Mouse (Mus musculus) erythroblast, embryonic 14.5 days (primary cell): ENCODE data around the gene Pth1r. TPM values are rescaled to one million over a fixed set of nuclear protein-coding genes. Genes with fewer than 3 reads are reported as not detected.

Source experiments
- H3K27me3 ChIP-seq: 2 replicates; pipeline ENCODE4 v1.6.1; 2012; ENCODE audit warnings: inconsistent platforms; ENCODE audit not compliant: control insufficient read depth
- H3K36me3 ChIP-seq: 2 replicates; pipeline ENCODE4 v1.6.1; 2012; ENCODE audit warnings: mild to moderate bottlenecking, inconsistent platforms; ENCODE audit not compliant: control insufficient read depth
- H3K4me1 ChIP-seq: 2 replicates; pipeline ENCODE4 v1.6.1; 2012; ENCODE audit warnings: inconsistent platforms; ENCODE audit not compliant: control insufficient read depth
- H3K4me3 ChIP-seq: replicated peaks from 2 replicates; pipeline ENCODE3; 2012; ENCODE audit warnings: moderate library complexity, mild to moderate bottlenecking, inconsistent platforms
- H3K9me3 ChIP-seq: 2 replicates; pipeline ENCODE4 v1.6.1; 2012; ENCODE audit warnings: low read length, inconsistent platforms, mixed read lengths; ENCODE audit not compliant: control insufficient read depth
- GATA1 ChIP-seq: IDR thresholded peaks from 2 replicates; pipeline ENCODE4 v1.6.1; 2012; ENCODE audit warnings: low read length, inconsistent platforms, mixed read lengths
- TAL1 ChIP-seq: IDR thresholded peaks from 3 replicates; pipeline ENCODE4 v1.6.1; 2012; ENCODE audit warnings: low read length, inconsistent platforms, mixed read lengths
- polyA plus RNA-seq: library from polyadenylated mRNA; stranded (reverse); fragments of >175 nt; gene quantifications from 2 replicates; pipeline ENCODE4 v1.2.3, GENCODE M21; 2012

The Pth1r gene
- not detected in 2 replicates for polyA plus RNA-seq

GRCm38 (mm10) chr9:110746961-110747360 lies at the start of gene Pth1r:
Gene Pth1r, minus strand, starts transcription at chr9:110747145.
- H3K9me3 ChIP-seq: peaks cover 2% of the 10 kb centered on the region; the same call in 1 of the 2 replicates
- TF ChIP-seq TAL1: no peak
- TF ChIP-seq GATA1: no peak
- no peaks in the 10 kb centered on the region for H3K36me3 ChIP-seq
- H3K4me1 ChIP-seq: peaks cover 16% of the 10 kb centered on the region
- H3K4me3 ChIP-seq: no peak within 1 kb of the TSS
- peaks cover 50% of the 10 kb centered on the region for H3K27me3 ChIP-seq

DNA sequence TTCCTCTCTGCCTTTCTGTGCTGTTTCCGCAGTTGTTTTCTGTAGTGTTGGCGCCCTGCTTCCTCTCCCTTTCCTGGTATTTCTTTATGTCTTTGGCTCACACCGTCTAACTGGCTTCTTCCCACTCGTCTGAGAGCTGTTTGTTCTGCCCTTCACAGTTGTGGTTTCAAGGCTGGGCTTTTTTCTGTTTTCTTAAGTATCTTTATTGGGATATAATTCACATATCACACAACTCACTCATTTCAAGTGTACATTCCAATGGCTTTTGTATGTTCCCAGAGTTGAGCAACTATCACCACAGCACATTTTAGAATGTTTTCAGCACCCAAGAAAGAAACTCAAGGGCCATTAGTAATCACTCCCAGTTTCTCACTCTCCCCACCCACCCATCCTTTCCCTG lies 43.5 kb upstream of the Pth1r start:
- no peaks in the 10 kb centered on the region for H3K27me3 ChIP-seq
- peaks cover 2% of the 10 kb centered on the region; the same call in 1 of the 2 replicates for H3K4me1 ChIP-seq
- peaks cover 2% of the 10 kb centered on the region for H3K9me3 ChIP-seq
- H3K36me3 ChIP-seq: no peaks in the 10 kb centered on the region
- no peak overlapping the region for H3K4me3 ChIP-seq
- TF ChIP-seq GATA1: no peak
- no peak for TF ChIP-seq TAL1

GRCm38 (mm10) chr9:110788169-110788568 lies 41.2 kb upstream of the Pth1r start:
- no peaks in the 10 kb centered on the region for H3K4me1 ChIP-seq
- H3K27me3 ChIP-seq: peaks cover under 1% of the 10 kb centered on the region; the same call in 1 of the 2 replicates
- peaks cover 2% of the 10 kb centered on the region for H3K9me3 ChIP-seq
- no peak for TF ChIP-seq TAL1
- TF ChIP-seq GATA1: no peak
- H3K4me3 ChIP-seq: no peak overlapping the region
- no peaks in the 10 kb centered on the region for H3K36me3 ChIP-seq

DNA sequence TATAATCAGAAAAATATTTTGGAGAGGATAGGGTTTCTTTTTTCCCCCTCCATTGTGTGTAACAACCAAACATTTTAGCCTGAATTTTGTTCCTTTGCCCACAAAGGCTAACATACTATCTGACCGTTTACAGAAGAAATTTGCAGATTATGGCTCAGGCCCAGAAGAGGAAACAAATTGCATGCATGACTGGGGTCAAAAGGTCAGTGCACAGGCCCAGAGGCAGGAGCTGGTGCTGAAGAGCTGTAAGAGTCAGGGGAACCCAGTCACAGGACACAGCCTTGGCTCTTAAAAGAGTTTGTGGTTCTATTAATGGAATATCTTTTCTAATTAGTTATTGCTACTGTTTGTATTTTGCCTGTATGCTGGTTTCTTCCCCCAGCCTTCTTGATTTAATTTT lies 36.7 kb upstream of the Pth1r start:
- H3K4me3 ChIP-seq: no peak overlapping the region
- no peaks in the 10 kb centered on the region for H3K36me3 ChIP-seq
- TF ChIP-seq GATA1: no peak
- TF ChIP-seq TAL1: no peak
- peaks cover 2% of the 10 kb centered on the region for H3K9me3 ChIP-seq
- H3K27me3 ChIP-seq: peaks cover 29% of the 10 kb centered on the region
- peaks cover 12% of the 10 kb centered on the region for H3K4me1 ChIP-seq

DNA sequence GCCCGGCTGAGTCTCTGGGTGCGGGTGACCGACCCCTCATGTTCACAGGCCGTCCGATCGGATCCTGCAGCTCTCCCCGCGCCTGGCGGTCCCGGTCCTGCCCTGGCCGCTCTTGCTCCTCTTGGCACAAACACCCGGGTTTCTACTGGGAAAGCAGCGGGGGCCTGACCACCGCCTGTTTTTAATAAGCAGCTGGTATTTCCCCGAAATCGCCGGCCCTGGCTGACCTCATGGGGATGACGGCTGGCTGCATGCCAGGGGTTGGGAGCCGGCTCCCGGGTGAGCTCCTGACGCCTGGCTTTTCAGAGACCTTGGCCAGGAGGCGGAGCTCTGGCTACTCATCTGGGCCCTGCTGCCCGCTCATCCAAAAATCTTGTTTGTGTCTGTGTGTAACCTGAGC lies 34.8 kb upstream of the Pth1r start:
- no peak for TF ChIP-seq TAL1
- no peak for TF ChIP-seq GATA1
- peak overlapping the region; percentile 44 for H3K4me3 ChIP-seq
- no peaks in the 10 kb centered on the region for H3K36me3 ChIP-seq
- H3K9me3 ChIP-seq: no peaks in the 10 kb centered on the region
- peaks cover 29% of the 10 kb centered on the region for H3K27me3 ChIP-seq
- H3K4me1 ChIP-seq: peaks cover 12% of the 10 kb centered on the region

- Histone ChIP-seq H3K36me3 (no peaks in the 10 kb centered on the region), H3K4me3 (peak overlapping the region; percentile 44), H3K27me3 (peaks cover 29% of the 10 kb centered on the region), H3K9me3 (no peaks in the 10 kb centered on the region), H3K4me1 (peaks cover 12% of the 10 kb centered on the region)
- no peak for TF ChIP-seq TAL1
- TF ChIP-seq GATA1: no peak
These were observed 34.3 kb upstream of the Pth1r start for GRCm38 (mm10) chr9:110781256-110781721.

DNA sequence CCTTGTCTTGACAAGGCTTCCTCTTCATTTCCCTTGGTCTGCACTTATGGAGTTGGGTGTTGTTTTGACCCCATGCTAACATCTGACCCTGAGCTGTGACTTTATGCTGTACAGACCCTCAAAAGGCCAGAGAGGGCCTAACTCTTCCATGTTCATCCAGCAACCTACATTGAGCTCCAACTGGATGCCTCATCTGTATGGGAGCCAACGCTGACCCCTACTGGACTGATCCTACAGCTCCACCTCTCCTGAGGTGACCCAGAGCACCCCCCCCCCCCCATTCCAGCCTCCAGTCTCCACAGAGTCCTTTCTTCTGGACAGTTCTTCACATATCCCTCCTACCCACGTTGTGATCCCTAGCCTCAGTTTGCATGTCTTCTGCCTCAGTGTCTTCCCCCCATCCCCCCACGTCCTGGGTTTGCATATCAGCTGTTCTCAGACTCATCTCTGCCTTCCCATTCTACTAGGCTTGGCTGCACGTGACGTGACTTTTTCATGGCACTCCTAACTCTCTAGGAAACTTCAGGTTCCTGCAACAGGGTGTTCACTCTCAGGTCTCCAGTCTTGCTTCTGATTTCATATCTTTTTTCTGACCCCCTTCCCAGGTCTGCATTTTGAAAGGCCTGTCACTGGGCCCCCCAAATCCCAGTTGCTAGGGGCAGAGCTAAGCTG lies 32.4 kb upstream of the Pth1r start:
- Histone ChIP-seq H3K4me1 (peaks cover 12% of the 10 kb centered on the region), H3K9me3 (no peaks in the 10 kb centered on the region), H3K36me3 (no peaks in the 10 kb centered on the region), H3K27me3 (peaks cover 29% of the 10 kb centered on the region), H3K4me3 (no peak overlapping the region)
- no peak for TF ChIP-seq GATA1
- no peak for TF ChIP-seq TAL1

GRCm38 (mm10) chr9:110778559-110778958 lies 31.6 kb upstream of the Pth1r start:
- Histone ChIP-seq H3K27me3 (peaks cover 29% of the 10 kb centered on the region), H3K4me1 (peaks cover 12% of the 10 kb centered on the region), H3K36me3 (no peaks in the 10 kb centered on the region), H3K9me3 (no peaks in the 10 kb centered on the region), H3K4me3 (no peak overlapping the region)
- TF ChIP-seq GATA1 (no peak), TAL1 (no peak)

- no peaks in the 10 kb centered on the region for H3K9me3 ChIP-seq
These were observed 31.2 kb upstream of the Pth1r start for GRCm38 (mm10) chr9:110778100-110778499.

More at GRCm38 (mm10) chr9:110778100-110778499, 31.2 kb upstream of the Pth1r start:
- Histone ChIP-seq H3K4me3 (no peak overlapping the region), H3K36me3 (no peaks in the 10 kb centered on the region), H3K4me1 (peaks cover 12% of the 10 kb centered on the region), H3K27me3 (peaks cover 28% of the 10 kb centered on the region)
- TF ChIP-seq TAL1 (no peak), GATA1 (no peak)
